Mouse (Mus musculus): ENCODE measurements around the gene Itih4.

Itih4 gene

DNA sequence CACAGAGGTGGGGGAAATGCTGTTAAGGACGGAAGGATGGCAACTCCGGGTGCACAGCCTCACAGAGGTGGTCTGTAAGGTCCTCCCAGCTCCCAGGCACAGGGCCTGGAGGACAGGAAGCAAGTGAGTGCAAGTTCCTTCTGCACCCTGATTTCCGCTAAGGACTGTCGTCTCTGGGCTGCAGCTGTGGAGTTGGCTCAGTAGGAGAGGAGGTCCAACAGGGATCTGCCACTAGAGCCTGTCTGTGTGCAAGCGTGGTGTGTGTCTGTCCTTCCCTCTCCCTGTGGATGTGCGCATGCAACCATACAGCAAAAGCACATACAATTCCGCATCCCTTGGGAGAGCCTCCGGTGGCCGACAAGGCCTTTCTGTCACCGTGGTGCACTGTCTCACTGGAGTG, 9.8 kb upstream of the Itih4 start:
- in situ Hi-C loops (cut with MboI; ENCODE audit: unreplicated experiment in 2 of 2), result loop anchor here (10.0 to 25.0 kb wide), 2 partner anchors 318 to 764 kb away; no protein-coding TSS in a partner anchor

DNA sequence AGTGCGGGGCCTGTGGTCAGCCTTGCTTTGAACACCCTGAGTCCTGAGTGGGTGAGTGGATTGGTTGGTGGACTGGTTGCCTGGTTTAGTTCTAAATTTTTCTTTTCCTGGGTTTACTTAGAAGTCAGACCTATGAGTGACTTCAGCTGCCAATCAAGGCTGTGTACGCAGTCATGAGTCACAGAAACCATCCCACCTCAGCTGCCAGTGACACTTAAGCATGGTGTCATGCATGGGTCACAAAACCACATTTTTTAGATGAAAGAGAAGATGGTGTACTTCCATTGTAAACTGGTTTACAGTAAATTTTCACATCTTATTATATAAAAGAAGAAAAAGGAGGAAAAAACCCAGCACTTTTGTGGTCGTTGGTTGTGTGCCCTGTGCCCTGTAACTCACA, 8.4 kb upstream of the Itih4 start:
- in situ Hi-C loops (cut with MboI; ENCODE audit: unreplicated experiment in 2 of 2), result loop anchor here (10.0 to 25.0 kb wide), 2 partner anchors 317 to 766 kb away; no protein-coding TSS in a partner anchor

DNA sequence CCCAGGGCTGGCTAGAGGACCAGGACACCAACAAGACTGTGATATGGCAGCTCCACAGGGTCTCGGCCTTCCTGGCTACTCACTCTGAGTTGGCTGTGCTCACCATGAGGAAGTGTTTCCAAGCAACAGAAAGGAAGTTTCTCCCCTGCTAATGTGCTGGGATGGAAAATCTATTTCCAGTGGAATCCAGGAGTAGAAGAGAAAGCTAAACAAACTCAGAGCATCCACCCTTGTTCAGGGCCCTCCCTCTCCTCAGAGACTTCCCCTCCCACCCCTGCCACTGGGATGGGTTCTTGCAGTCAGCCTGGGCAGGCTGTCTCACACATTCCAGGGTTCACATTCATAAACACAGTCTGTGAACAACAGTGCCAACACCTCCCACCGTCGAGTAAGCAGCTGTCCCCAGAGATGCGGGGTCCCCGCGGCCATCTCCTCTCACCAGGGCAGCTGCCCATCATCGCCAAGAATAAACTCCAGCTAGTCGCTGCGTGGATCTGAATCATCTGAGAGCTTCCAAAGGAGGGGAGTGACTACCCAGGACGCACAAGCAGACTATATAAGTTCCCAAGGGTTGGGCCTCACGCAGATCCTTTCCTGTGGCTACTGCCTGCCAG, 7.2 kb upstream of the Itih4 start, which contains the start of gene Mustn1:
Gene Mustn1, plus strand, starts transcription at position 243 of the 614 bp plus-strand sequence.
- in situ Hi-C loops (cut with MboI; ENCODE audit: unreplicated experiment in 2 of 2), result loop anchor here (10.0 to 25.0 kb wide), 2 partner anchors 316 to 767 kb away; no protein-coding TSS in a partner anchor

GRCm38 (mm10) chr14:30879794-30880193, 6.5 kb upstream of the Itih4 start:
- in situ Hi-C loops (cut with MboI; ENCODE audit: unreplicated experiment in 2 of 2), result loop anchor here (10.0 to 25.0 kb wide), 2 partner anchors 315 to 767 kb away; no protein-coding TSS in a partner anchor

DNA sequence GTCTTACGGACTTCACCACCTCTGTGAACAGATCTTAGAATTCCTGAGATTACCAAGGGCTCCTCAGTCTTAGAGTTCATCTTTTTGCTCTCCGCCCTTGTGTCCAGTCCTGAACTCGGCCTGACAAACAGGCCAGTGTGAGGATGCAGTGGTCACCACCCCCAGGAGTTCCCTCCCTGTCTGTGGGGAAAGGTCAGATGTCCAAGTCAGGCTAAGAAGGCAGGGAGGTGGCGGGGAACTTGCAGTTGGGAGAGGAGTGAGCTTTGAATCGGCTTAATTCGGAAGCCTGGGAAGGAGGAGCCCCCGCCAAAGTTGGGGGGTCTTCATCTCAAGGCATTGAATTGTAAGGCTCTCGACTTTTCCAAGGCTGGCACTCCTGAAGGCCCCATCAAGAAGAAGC, 6.0 kb upstream of the Itih4 start:
- in situ Hi-C loops (cut with MboI; ENCODE audit: unreplicated experiment in 2 of 2), result loop anchor here in 1 of 2 experiments (25.0 kb wide), 1 partner anchor 768 kb away; no protein-coding TSS in a partner anchor

DNA sequence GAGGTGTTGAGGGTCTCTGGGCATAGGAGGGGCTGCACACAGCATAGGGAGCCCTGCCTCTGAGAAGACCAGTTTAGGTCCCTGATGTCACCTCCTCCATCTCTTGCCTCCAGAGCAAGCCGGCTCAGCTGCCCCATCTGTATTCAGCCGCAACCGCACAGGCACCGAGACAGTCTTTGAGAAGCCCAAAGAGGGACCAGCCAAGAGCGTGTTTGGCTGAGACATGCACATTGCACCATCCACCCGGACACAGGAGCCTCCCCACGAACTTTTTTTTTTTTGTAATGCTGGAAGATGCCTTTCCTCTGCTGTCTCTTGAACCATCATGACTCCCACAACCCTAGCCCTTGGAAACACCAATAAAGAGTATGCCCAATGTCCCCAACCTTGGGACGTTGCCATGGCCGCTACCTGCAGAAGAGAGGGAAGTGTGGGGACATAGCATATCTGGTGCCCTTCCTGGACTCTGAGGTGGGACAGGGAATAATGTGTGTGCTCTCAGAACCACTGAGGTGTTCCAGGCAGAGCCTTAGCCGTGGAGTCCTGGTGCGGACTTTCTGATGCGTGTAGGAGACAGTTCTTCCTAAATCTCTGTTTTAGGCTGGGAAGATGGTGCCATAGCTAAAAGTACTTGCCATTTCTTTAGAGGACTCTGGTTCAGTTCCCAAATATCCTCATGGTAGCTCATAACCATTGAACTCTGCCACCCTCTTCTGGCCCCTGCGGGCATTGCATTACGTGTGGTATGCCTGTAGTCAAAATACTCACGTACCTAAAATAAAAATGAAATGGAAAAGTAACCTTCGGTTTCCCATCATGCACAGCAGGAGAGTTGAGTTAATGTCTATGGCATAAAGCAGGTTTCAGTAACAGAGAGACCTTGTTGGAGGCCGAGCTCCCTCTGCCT, 5.2 kb upstream of the Itih4 start:
- in situ Hi-C loops (cut with MboI; ENCODE audit: unreplicated experiment in 2 of 2), result loop anchor here in 1 of 2 experiments (25.0 kb wide), 1 partner anchor 769 kb away; no protein-coding TSS in a partner anchor

DNA sequence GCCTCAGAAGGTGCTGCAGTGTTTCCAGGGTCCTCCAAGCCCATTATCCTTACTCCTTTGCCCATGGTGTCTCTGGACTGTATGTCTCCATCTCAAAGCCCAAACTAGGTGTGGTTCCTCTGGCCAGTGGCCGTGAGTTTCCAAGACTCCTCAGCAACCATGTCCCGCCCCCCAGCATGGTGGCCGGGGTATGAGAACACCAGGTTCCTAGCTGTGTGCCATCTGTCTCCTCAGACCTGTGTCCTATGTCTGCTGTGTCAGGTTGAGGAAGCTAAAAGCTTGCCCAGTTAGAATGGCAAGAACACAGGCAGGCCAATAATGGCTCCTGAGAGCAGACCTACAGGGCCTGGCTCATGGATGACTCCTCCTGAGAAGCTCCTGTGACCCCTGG, 4.6 kb upstream of the Itih4 start:
- in situ Hi-C loops (cut with MboI; ENCODE audit: unreplicated experiment in 2 of 2), result loop anchor here in 1 of 2 experiments (25.0 kb wide), 1 partner anchor 769 kb away; no protein-coding TSS in a partner anchor

DNA sequence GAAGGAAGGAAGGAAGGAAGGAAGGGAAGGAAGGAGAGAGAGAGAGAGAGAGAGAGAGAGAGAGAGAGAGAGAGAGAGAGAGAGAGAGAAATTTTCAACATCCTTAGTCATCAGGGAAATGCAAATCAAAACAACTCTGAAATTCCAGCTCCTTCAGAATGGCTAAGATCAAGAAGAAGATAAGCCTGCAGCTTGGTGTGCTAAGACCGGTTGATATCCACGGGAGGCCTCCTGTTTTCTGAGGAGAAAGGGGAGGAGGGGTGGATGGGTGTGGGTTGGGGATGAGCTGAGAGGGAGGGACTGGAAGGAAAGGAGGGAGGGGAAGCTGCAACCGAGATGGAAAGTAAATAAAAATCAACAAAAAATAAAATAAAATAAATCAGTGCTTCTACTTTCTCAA, 978 bp upstream of the Itih4 start:
- in situ Hi-C loops (cut with MboI; ENCODE audit: unreplicated experiment in 2 of 2), result loop anchor here in 1 of 2 experiments (25.0 kb wide), 1 partner anchor 773 kb away; no protein-coding TSS in a partner anchor

- in situ Hi-C loops (cut with MboI; ENCODE audit: unreplicated experiment in 2 of 2), result loop anchor here in 1 of 2 experiments (25.0 kb wide), 1 partner anchor 776 kb away; no protein-coding TSS in a partner anchor
Measured at GRCm38 (mm10) chr14:30888271-30888732, 2.0 kb downstream of the Itih4 start.

DNA sequence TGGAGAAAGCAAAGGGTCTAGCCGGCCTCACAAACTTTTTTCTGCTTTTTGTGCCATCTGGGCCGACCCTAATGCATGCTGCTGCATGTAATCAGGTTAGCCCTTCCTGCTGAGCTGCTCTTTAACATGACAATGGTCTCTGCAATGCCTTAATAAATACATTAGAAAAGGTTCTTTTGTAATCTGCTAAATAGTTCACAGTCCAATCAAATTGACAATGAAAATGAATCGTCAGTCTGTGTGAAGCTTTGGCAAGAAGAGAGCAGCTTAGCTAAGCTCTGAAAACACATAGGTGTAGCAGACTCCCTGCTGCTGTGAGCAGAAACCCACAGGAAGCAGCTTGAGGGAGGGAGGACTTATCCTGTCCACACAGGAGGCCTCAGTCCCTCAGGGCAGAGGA, 13.7 kb downstream of the Itih4 start:
- in situ Hi-C loops (cut with MboI; ENCODE audit: unreplicated experiment in 2 of 2), result loop anchor here (5.0 to 25.0 kb wide), 2 partner anchors 32 to 788 kb away; no protein-coding TSS in a partner anchor

DNA sequence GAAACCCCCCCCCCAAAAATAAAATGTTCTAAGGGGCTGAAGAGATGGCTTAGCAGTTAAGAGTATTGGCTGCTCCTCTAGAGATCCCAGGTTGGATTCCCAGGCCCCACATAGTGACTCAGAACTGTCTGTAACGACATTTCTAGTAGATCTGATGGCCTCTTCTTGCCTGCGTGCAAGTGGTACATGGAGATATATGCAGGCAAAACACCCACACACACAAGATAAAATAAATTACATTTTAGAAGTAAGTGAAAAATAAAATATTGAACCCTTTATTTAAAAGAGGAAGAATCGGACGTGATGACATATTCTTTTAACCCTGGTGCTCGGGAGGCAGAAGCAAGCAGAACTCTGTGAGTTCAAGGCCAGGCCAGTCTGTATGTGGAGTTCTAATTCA, 16.4 kb downstream of the Itih4 start:
- in situ Hi-C loops (cut with MboI; ENCODE audit: unreplicated experiment in 2 of 2), result no loop called here

GRCm38 (mm10) chr14:30903036-30903435, 16.8 kb downstream of the Itih4 start:
- in situ Hi-C loops (cut with MboI; ENCODE audit: unreplicated experiment in 2 of 2), result no loop called here

- in situ Hi-C loops (cut with MboI; ENCODE audit: unreplicated experiment in 2 of 2), result no loop called here
Measured at GRCm38 (mm10) chr14:30904307-30904706, 18.0 kb downstream of the Itih4 start.

DNA sequence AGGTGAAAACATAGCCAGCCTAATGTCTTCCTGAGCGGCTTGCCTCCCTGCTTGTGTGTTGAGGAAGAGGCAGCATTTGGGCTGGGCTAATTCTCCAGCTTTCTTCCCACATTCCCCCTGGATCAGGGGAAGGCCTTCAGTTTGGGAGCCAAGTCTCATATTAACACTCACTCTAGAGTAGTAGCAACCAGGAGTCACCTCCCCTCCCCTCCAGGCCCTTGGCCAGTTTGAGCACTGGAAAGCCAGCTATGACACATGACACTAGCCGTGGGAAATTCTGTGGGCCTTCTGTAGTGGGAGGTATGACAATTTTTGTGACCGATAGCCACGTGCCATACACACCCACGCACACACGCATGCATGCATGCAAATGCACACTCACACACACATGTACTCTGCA, 19.7 kb downstream of the Itih4 start:
- in situ Hi-C loops (cut with MboI; ENCODE audit: unreplicated experiment in 2 of 2), result no loop called here

- in situ Hi-C loops (cut with MboI; ENCODE audit: unreplicated experiment in 2 of 2), result no loop called here
Measured at GRCm38 (mm10) chr14:30907814-30908265, 21.6 kb downstream of the Itih4 start.

DNA sequence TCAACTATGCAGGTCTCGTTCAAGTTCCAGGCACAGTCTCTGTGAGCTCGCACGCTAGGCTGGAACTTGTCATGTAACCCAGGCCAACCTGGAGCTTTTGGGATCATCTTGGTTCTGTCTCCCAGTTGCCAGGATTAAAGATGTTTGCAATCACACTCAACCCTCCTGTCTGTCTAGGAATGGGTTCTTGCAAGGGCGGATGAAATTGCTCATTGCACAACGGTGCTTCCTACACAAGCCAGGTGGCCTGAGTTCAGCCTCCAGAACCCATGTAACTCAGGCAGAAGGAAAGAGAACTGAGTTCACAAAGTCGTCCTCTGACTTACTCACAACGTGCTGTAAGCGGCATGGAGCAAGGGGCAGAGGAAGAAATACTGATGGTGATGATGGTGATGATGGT, 24.9 kb downstream of the Itih4 start:
- in situ Hi-C loops (cut with MboI; ENCODE audit: unreplicated experiment in 2 of 2), result no loop called here

- in situ Hi-C loops (cut with MboI; ENCODE audit: unreplicated experiment in 2 of 2), result no loop called here
Measured at GRCm38 (mm10) chr14:30912641-30913040, 26.4 kb downstream of the Itih4 start.

DNA sequence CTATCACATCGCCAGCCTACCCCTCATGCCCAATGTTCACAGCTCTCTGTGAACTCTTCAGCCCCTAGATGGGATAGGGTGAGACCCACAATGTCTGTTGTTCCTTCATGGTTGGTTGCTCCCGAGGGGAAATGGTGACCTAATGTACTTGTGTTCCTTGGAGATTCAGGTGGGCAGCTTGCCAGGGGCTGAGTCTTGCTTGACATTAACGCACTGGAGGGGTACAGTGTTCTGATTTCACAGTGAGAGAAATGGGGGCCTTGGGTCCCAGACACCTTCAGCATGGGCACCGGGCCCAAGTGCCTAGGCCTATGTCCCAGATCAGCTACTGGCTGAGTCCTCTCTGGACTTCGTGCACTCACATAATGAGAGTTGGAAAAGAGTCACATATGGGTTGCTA, 27.1 kb downstream of the Itih4 start:
- in situ Hi-C loops (cut with MboI; ENCODE audit: unreplicated experiment in 2 of 2), result no loop called here

DNA sequence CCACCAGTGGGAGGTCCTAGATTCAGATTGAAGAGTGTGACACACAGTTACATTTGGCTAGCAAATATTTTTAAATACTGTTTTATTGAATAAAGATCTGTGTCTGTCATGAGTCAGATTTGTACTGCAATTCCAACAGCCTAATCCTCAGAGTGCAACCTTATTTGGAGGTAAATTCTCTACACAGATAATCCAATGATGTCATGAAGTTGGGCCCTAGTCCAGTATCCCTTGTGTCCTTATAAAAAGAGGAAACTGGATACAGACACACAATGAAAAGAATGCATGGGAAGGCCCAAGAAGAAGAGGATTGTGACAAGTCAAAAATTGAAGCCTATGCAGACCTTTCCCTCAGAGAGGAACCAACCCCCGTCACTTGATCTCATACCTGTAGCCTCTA, 30.2 kb downstream of the Itih4 start:
- in situ Hi-C loops (cut with MboI; ENCODE audit: unreplicated experiment in 2 of 2), result no loop called here

DNA sequence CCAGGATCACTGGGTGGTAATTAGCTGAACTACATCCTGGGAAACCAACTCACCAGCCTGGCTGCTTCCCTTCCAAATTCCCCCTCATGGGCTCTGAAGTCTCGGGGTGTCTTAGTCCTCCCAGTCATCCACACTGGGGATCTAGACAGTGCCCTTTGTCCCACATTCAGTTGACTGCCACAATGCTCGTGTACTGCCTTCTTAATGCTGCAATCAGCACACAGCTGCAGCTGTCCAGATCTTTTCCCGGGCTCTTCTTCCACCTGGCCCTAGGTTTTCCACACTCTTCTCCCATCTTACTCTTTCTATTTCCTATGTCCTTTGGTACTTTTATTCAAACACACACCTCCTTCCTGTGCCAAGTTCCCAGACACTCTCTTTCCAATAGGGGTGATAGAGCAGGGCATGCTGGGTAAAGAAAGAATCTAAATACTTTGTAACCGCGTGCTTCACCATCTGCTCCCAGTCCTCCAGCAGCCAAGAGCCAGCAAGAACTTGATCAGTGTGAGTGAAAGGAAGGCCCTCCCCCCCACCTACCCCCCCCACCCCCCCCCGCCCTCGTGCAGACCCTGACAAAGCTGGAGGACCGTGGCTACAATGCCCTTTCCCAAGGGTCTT, 35.9 kb downstream of the Itih4 start:
- in situ Hi-C loops (cut with MboI; ENCODE audit: unreplicated experiment in 2 of 2), result no loop called here

All from v-Abl transformed pro-B cells (cell line).